ENCODE assay signal across 9 mouse cellular contexts in genomic region chr17:49561985-49562384, GRCm38 (mm10). TPM values are rescaled to one million over a fixed set of nuclear protein-coding genes. Genes with fewer than 3 reads are reported as not detected.
DNase-seq lines count a peak whose midpoint lies in the region; ATAC-seq and TF ChIP-seq lines count a peak whose summit lies in the region.
"Had no signal": no experiment of that assay in that cellular context is flagged by ENCODE, and none has a peak within 500 bp of the region (broad histone marks: within the 10 kb centered on the region; RNA-seq: fewer than 3 reads in every experiment).

No protein-coding gene starts in this region.

- TF ChIP-seq EP300 in heart, adult 2 months (IDR thresholded peaks at IDR 0.05; ENCODE audit: insufficient read depth, low read depth, low read length): no peak

- DNase-seq in heart, adult 2 months: no peak
- DNase-seq in heart, adult 9 months (ENCODE audit: low spot score in 2 of 2): no peak
- DNase-seq in lung, postnatal 14 days: no peak
- DNase-seq in midbrain, embryonic 11.5 days (ENCODE audit: low spot score, missing footprints): no peak
- no peak for DNase-seq in c-Kit-positive CD71-positive TER-119-positive erythroid progenitor cells, embryonic 14.5 days (ENCODE audit: low spot score)
- DNase-seq: kidney, postnatal 36 days had no signal

- H3K27ac ChIP-seq in heart, adult 2 months: no peak overlapping the region
- peak overlapping the region; percentile 26; the same call in 1 of the 2 replicates for H3K27ac ChIP-seq in lung, embryonic 15.5 days
- H3K27ac ChIP-seq in hindbrain, embryonic 12.5 days: no peak overlapping the region
- no peak overlapping the region for H3K27ac ChIP-seq in neural tube, embryonic 14.5 days (ENCODE audit: low read depth, low read length)
- no peak overlapping the region for H3K27ac ChIP-seq in midbrain, embryonic 11.5 days (ENCODE audit: low read depth, low read length)

- no peaks in the 10 kb centered on the region for H3K9me3 ChIP-seq in lung, embryonic 15.5 days
- no peaks in the 10 kb centered on the region for H3K9me3 ChIP-seq in hindbrain, embryonic 12.5 days (replicated peaks)
- H3K9me3 ChIP-seq in neural tube, embryonic 14.5 days (ENCODE audit: control insufficient read depth, low read length): no peaks in the 10 kb centered on the region
- no peaks in the 10 kb centered on the region for H3K9me3 ChIP-seq in midbrain, embryonic 11.5 days (ENCODE audit: control insufficient read depth, low read length)

- TF ChIP-seq POLR2A in heart, adult 2 months (IDR thresholded peaks at IDR 0.05; ENCODE audit: insufficient read depth, low read depth, low read length): no peak

- 68% methylated on average over 4 of the region's 4 CpGs for WGBS in heart, adult 2 months
- WGBS in lung, embryonic 15.5 days: 50% methylated on average over 4 of the region's 4 CpGs
- 52% methylated on average over 4 of the region's 4 CpGs for WGBS in hindbrain, embryonic 12.5 days
- WGBS in neural tube, embryonic 14.5 days: 67% methylated on average over 4 of the region's 4 CpGs
- 66% methylated on average over 4 of the region's 4 CpGs for WGBS in midbrain, embryonic 11.5 days

- intact Hi-C loops in heart, adult 2 months (cut with DNase I): loop anchor here (2.0 to 5.0 kb wide), 2 partner anchors 15 to 180 kb away; no protein-coding TSS in a partner anchor

- H3K36me3 ChIP-seq in heart, adult 2 months (ENCODE audit: control insufficient read depth, insufficient read depth, low read length): no peaks in the 10 kb centered on the region
- H3K36me3 ChIP-seq in lung, embryonic 15.5 days: no peaks in the 10 kb centered on the region
- no peaks in the 10 kb centered on the region for H3K36me3 ChIP-seq in hindbrain, embryonic 12.5 days
- no peaks in the 10 kb centered on the region for H3K36me3 ChIP-seq in neural tube, embryonic 14.5 days (ENCODE audit: control insufficient read depth, insufficient read depth, low read length)
- no peaks in the 10 kb centered on the region for H3K36me3 ChIP-seq in midbrain, embryonic 11.5 days (ENCODE audit: control insufficient read depth, insufficient read depth, low read length)

- no peak for ATAC-seq in lung, embryonic 15.5 days (ENCODE audit: borderline replicate concordance, extremely low read depth, low FRiP score, low TSS enrichment)
- no peak for ATAC-seq in hindbrain, embryonic 12.5 days (ENCODE audit: low FRiP score)
- ATAC-seq in neural tube, embryonic 14.5 days (ENCODE audit: low read depth): no peak
- no peak for ATAC-seq in midbrain, embryonic 11.5 days (ENCODE audit: low FRiP score)

- H3K27me3 ChIP-seq in heart, adult 2 months (ENCODE audit: control insufficient read depth, insufficient read depth, low read length): no peaks in the 10 kb centered on the region
- H3K27me3 ChIP-seq in lung, embryonic 15.5 days: no peaks in the 10 kb centered on the region
- peaks cover 8% of the 10 kb centered on the region; the same call in 1 of the 2 replicates for H3K27me3 ChIP-seq in hindbrain, embryonic 12.5 days
- no peaks in the 10 kb centered on the region for H3K27me3 ChIP-seq in neural tube, embryonic 14.5 days (ENCODE audit: control insufficient read depth, insufficient read depth, low read length)
- H3K27me3 ChIP-seq in midbrain, embryonic 11.5 days (ENCODE audit: control insufficient read depth, insufficient read depth, low read length): peaks cover 2% of the 10 kb centered on the region; the same call in 1 of the 2 replicates

- no peaks in the 10 kb centered on the region for H3K79me2 ChIP-seq in heart, adult 2 months (replicated peaks; ENCODE audit: control insufficient read depth, insufficient read depth, low read length)

- peak overlapping the region; percentile 67 for H3K4me2 ChIP-seq in lung, embryonic 15.5 days
- H3K4me2 ChIP-seq in hindbrain, embryonic 12.5 days (replicated peaks): peak overlapping the region; percentile 74
- peak overlapping the region; percentile 68; the same call in 1 of the 2 replicates for H3K4me2 ChIP-seq in neural tube, embryonic 14.5 days (ENCODE audit: low read depth, low read length)
- no peak overlapping the region for H3K4me2 ChIP-seq in midbrain, embryonic 11.5 days

- no peak overlapping the region for H3K9ac ChIP-seq in heart, adult 2 months (ENCODE audit: low read depth, low read length)
- peak overlapping the region; percentile 18; the same call in 1 of the 2 replicates for H3K9ac ChIP-seq in lung, embryonic 15.5 days
- no peak overlapping the region for H3K9ac ChIP-seq in hindbrain, embryonic 12.5 days
- H3K9ac ChIP-seq in neural tube, embryonic 14.5 days (replicated peaks; ENCODE audit: low read depth, low read length): no peak overlapping the region
- H3K9ac ChIP-seq in midbrain, embryonic 11.5 days (ENCODE audit: low read length): no peak overlapping the region

- H3K4me3 ChIP-seq in heart, adult 2 months: no peak overlapping the region
- peak overlapping the region; percentile 52 for H3K4me3 ChIP-seq in lung, embryonic 15.5 days
- 0 out of 2 replicates have a peak overlapping the region, but pooled peaks have one; percentile 47 for H3K4me3 ChIP-seq in hindbrain, embryonic 12.5 days
- H3K4me3 ChIP-seq in neural tube, embryonic 14.5 days (ENCODE audit: low read depth, low read length): peak overlapping the region; percentile 37
- H3K4me3 ChIP-seq in midbrain, embryonic 11.5 days (ENCODE audit: low read depth, low read length): no peak overlapping the region

- peak; percentile 16; the same call in 1 of the 2 replicates for TF ChIP-seq CTCF in heart, adult 2 months (IDR thresholded peaks at IDR 0.05)

- H3K4me1 ChIP-seq in heart, adult 2 months (ENCODE audit: control insufficient read depth, insufficient read depth, low read length): no peaks in the 10 kb centered on the region
- H3K4me1 ChIP-seq in lung, embryonic 15.5 days: peaks cover 49% of the 10 kb centered on the region
- H3K4me1 ChIP-seq in hindbrain, embryonic 12.5 days: peaks cover 23% of the 10 kb centered on the region
- H3K4me1 ChIP-seq in neural tube, embryonic 14.5 days (ENCODE audit: control insufficient read depth, insufficient read depth, low read length): peaks cover 4% of the 10 kb centered on the region; the same call in 1 of the 2 replicates
- H3K4me1 ChIP-seq in midbrain, embryonic 11.5 days (ENCODE audit: control insufficient read depth, insufficient read depth, low read length): no peaks in the 10 kb centered on the region

RNA-seq across cellular contexts. Expression of gene Daam2, which starts 2.2 kb away (rescaled TPM):
- 1 to 10 TPM; 6.4 to 8.8 TPM for total RNA-seq in heart, adult 2 months (2021)
- polyA plus RNA-seq in heart, adult 2 months (2012; rRNA removed): 4.0 and 6.6 TPM in 2 replicates
- polyA plus RNA-seq in lung, embryonic 15.5 days (2015; fragmentation: Nextera tagmentation; extraction: Ambion mirVana): 14.0 and 15.8 TPM in 2 replicates
- 5.3 and 6.1 TPM in 2 replicates for polyA plus RNA-seq in hindbrain, embryonic 12.5 days (2016; fragmentation: Nextera tagmentation; extraction: Ambion mirVana)
- polyA plus RNA-seq in neural tube, embryonic 14.5 days (2014; fragmentation: Nextera tagmentation; extraction: Ambion mirVana): 6.0 and 6.9 TPM in 2 replicates
- 0.82 and 1.1 TPM in 2 replicates for polyA plus RNA-seq in midbrain, embryonic 11.5 days (2014; fragmentation: Nextera tagmentation; extraction: Ambion mirVana)

RNA-seq across cellular contexts. Expression of gene Kif6, which starts 53.0 kb away (rescaled TPM):
- 1 to 10 TPM; 2.3 to 2.6 TPM for total RNA-seq in heart, adult 2 months (2021)
- 2.1 and 4.0 TPM in 2 replicates for polyA plus RNA-seq in heart, adult 2 months (2012; rRNA removed)
- polyA plus RNA-seq in lung, embryonic 15.5 days (2015; fragmentation: Nextera tagmentation; extraction: Ambion mirVana): 3.6 and 4.7 TPM in 2 replicates
- 3.2 and 4.3 TPM in 2 replicates for polyA plus RNA-seq in hindbrain, embryonic 12.5 days (2016; fragmentation: Nextera tagmentation; extraction: Ambion mirVana)
- polyA plus RNA-seq in neural tube, embryonic 14.5 days (2014; fragmentation: Nextera tagmentation; extraction: Ambion mirVana): 3.1 and 3.4 TPM in 2 replicates
- polyA plus RNA-seq in midbrain, embryonic 11.5 days (2014; fragmentation: Nextera tagmentation; extraction: Ambion mirVana): 1.6 and 2.1 TPM in 2 replicates

Comparison
In these comparisons a context has a peak if more than half of its experiments do, and no peak if none do; other contexts are left out.
1. H3K4me3 ChIP-seq: peak in lung, embryonic 15.5 days (single experiment), hindbrain, embryonic 12.5 days (single experiment) and neural tube, embryonic 14.5 days (single experiment); none in heart, adult 2 months (single experiment) and midbrain, embryonic 11.5 days (single experiment).